Mouse (Mus musculus) T-helper 17 cell (primary cell): Measurements from ENCODE around the gene Ube2q1.
"Not testable (repeated sequence)": the region's sequence is repeated elsewhere in the genome, so short reads cannot be mapped to it uniquely, and the experiment has no call there.

Source experiments
- in situ Hi-C, 2 experiments: fragments of 300-600 bp; cut with MboI, MseI; formaldehyde crosslinking; loops; 1 replicate in 1 of 2; 2 replicates in 1 of 2; pipeline ENCODE4 v1.15.1; 2025; ENCODE audit warnings: high pct_unique_total_duplicates in 2 of 2

Gene Ube2q1

GRCm38 (mm10) chr3:89786275-89786674 lies 12.9 kb downstream of the Ube2q1 start:
- in situ Hi-C loops = loop anchor here (5.0 to 10.0 kb wide), 2 partner anchors 61 to 69 kb away; no protein-coding TSS in a partner anchor

GRCm38 (mm10) chr3:89788680-89789352 lies 15.4 kb downstream of the Ube2q1 start:
- in situ Hi-C loops = loop anchor here (5.0 to 10.0 kb wide), 2 partner anchors 58 to 66 kb away; no protein-coding TSS in a partner anchor

GRCm38 (mm10) chr3:89794616-89795015 lies 21.2 kb downstream of the Ube2q1 start:
- in situ Hi-C loops = no loop called here

GRCm38 (mm10) chr3:89795746-89796145 lies 22.3 kb downstream of the Ube2q1 start:
- in situ Hi-C loops = no loop called here

- in situ Hi-C loops = no loop called here
These were observed 22.9 kb downstream of the Ube2q1 start for GRCm38 (mm10) chr3:89796358-89796757.

- in situ Hi-C loops = no loop called here
These were observed 25.1 kb downstream of the Ube2q1 start for GRCm38 (mm10) chr3:89798518-89798917.

GRCm38 (mm10) chr3:89799476-89799875 lies 26.1 kb downstream of the Ube2q1 start:
- in situ Hi-C loops = no loop called here

GRCm38 (mm10) chr3:89800078-89800477 lies 26.7 kb downstream of the Ube2q1 start:
- in situ Hi-C loops = not testable (repeated sequence)

GRCm38 (mm10) chr3:89800774-89801506 lies 27.5 kb downstream of the Ube2q1 start:
- in situ Hi-C loops = no loop called here

GRCm38 (mm10) chr3:89801507-89801847 lies 28.1 kb downstream of the Ube2q1 start:
- in situ Hi-C loops = no loop called here

GRCm38 (mm10) chr3:89802876-89803275 lies 29.5 kb downstream of the Ube2q1 start:
- in situ Hi-C loops = no loop called here

- in situ Hi-C loops = no loop called here
These were observed 31.8 kb downstream of the Ube2q1 start for GRCm38 (mm10) chr3:89805179-89805578.

GRCm38 (mm10) chr3:89806751-89807150 lies 33.3 kb downstream of the Ube2q1 start:
- in situ Hi-C loops = no loop called here

GRCm38 (mm10) chr3:89807171-89807570 lies 33.8 kb downstream of the Ube2q1 start:
- in situ Hi-C loops = no loop called here

GRCm38 (mm10) chr3:89807881-89808280 lies 34.5 kb downstream of the Ube2q1 start:
- in situ Hi-C loops = no loop called here

- in situ Hi-C loops = no loop called here
These were observed 35.2 kb downstream of the Ube2q1 start for GRCm38 (mm10) chr3:89808638-89809037.

GRCm38 (mm10) chr3:89810841-89811240 lies 37.4 kb downstream of the Ube2q1 start:
- in situ Hi-C loops = loop anchor here in 1 of 2 experiments (5.0 kb wide), 1 partner anchor 41 kb away; no protein-coding TSS in a partner anchor

- in situ Hi-C loops = loop anchor here in 1 of 2 experiments (5.0 kb wide), 1 partner anchor 40 kb away; no protein-coding TSS in a partner anchor
These were observed 38.8 kb downstream of the Ube2q1 start for GRCm38 (mm10) chr3:89812166-89812565.

GRCm38 (mm10) chr3:89814051-89814450 lies 40.6 kb downstream of the Ube2q1 start:
- in situ Hi-C loops = loop anchor here in 1 of 2 experiments (5.0 kb wide), 1 partner anchor 38 kb away; no protein-coding TSS in a partner anchor

- in situ Hi-C loops = loop anchor here in 1 of 2 experiments (5.0 kb wide), 1 partner anchor 35 kb away; no protein-coding TSS in a partner anchor
These were observed 43.6 kb downstream of the Ube2q1 start for GRCm38 (mm10) chr3:89817056-89817455.

- in situ Hi-C loops = loop anchor here in 1 of 2 experiments (5.0 kb wide), 1 partner anchor 34 kb away; no protein-coding TSS in a partner anchor
These were observed 45.2 kb downstream of the Ube2q1 start for GRCm38 (mm10) chr3:89818605-89819004.

- in situ Hi-C loops = loop anchor here in 1 of 2 experiments (5.0 kb wide), 1 partner anchor 32 kb away; no protein-coding TSS in a partner anchor
These were observed 46.5 kb downstream of the Ube2q1 start for GRCm38 (mm10) chr3:89819897-89820296.
